Mouse (Mus musculus): Measurements from ENCODE around the gene Fam135a. TPM values are rescaled to one million over a fixed set of nuclear protein-coding genes. Genes with fewer than 3 reads are reported as not detected.

Fam135a gene
- total RNA-seq (2021) = 10 to 100 TPM; 28.0 to 31.4 TPM
- long read RNA-seq, experiment 1, full-length matches to known transcripts = 2 of 8 reads
- long read RNA-seq, experiment 1, partial matches to known transcripts = 1 of 8 reads
- long read RNA-seq, experiment 1, other reads (novel, unspliced or antisense) = 5 of 8 reads
- long read RNA-seq, experiment 2, full-length matches to known transcripts = 1 of 7 reads
- long read RNA-seq, experiment 2, partial matches to known transcripts = 1 of 7 reads
- long read RNA-seq, experiment 2, other reads (novel, unspliced or antisense) = 5 of 7 reads

- DNase-seq (ENCODE audit: low spot score in 2 of 2) = peak; percentile 92 to 95
These were observed at the start of gene Fam135a for GRCm38 (mm10) chr1:24099926-24100869. Fam135a (minus strand) TSS chr1:24100341.

DNA sequence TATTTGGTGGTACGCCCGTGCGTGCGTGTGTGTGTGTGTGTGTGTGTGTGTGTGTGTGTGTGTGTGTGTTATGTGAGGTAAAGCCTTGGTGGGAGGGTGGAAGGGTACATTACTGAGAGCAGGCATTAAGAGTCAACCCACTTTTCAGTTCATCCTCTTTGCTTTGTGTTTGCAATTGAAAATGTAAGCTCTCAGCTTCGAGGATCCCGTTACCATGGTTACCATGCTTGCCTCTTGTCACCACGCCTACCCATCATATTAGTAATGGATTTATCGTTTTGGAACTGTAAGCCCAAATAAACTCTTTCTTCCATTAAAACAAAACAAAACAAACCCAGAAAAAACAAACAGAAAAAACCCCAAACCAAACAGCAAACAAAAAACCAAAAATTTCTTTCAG, 43.4 kb upstream of the Fam135a start:
- no peak for DNase-seq (ENCODE audit: low spot score in 2 of 2)

GRCm38 (mm10) chr1:24140555-24140954, 40.4 kb upstream of the Fam135a start:
- DNase-seq (ENCODE audit: low spot score in 2 of 2) = no peak

GRCm38 (mm10) chr1:24137133-24137532, 37.0 kb upstream of the Fam135a start:
- peak; percentile 69 to 73 for DNase-seq (ENCODE audit: low spot score in 2 of 2)

DNA sequence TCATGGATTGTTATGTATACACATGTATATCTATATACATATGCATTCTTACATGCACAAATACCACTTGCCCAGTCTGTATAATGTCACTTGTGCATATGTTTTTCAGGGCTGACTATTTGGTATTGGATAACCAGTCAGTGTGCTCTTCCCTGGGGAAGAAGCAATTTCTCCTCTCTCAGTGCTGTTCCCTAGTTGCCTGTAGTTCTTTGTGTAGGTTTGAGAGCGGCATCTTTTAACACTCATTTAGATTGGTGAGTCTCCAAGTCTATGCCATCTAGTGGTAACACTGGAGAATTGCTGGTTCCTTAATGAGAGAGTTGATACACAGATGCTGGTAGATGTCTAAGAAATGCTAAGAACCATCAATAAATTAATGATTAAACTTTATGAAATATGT, 34.7 kb upstream of the Fam135a start:
- peak in 1 of 2 experiments; percentile 27 for DNase-seq (ENCODE audit: low spot score in 2 of 2)

GRCm38 (mm10) chr1:24133853-24134252, 33.7 kb upstream of the Fam135a start:
- DNase-seq (ENCODE audit: low spot score in 2 of 2) = no peak

GRCm38 (mm10) chr1:24127866-24128265, 27.7 kb upstream of the Fam135a start:
- no peak for DNase-seq (ENCODE audit: low spot score in 2 of 2)

- no peak for DNase-seq (ENCODE audit: low spot score in 2 of 2)
These were observed 24.5 kb upstream of the Fam135a start for GRCm38 (mm10) chr1:24124610-24125009.

- peak in 1 of 2 experiments; percentile 26 for DNase-seq (ENCODE audit: low spot score in 2 of 2)
These were observed 22.4 kb upstream of the Fam135a start for GRCm38 (mm10) chr1:24122582-24122981.

DNA sequence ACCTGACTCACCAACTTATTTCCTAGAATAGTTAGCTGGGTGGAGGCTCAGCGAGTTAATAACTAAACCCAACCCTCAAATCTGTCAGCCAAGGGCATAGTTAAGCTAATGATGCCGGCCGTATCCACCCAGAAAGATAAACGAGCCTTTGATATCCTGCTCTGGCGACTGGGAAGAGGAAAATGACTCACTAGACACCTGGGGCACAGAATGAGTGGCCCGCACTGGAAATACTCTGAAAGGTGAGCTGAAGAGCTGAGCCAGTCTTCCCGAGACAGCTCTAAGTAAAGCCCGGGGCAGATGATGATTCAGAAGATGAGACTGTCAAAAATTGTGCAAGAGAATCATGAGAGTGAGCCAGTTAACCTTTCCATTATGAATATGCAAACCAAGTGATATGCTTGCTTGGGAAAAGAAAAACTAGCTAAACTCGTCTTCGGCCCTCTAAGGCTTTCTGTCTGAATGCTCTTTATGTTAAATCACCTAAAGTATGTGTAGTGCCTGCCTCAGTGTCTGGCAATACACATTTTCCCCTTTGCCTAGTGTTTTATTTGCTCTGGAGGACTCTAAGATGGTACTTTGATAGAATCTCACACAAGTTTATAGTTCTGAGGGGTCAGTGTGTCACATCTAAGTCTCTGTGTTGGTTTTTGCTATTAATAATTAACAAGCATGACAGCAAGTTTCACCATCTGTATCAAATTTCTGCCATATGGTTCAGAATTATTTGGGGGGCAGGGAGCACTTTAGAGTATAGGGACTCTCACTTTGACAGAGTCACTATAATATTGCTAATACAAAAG, 8.0 kb upstream of the Fam135a start:
- DNase-seq (ENCODE audit: low spot score in 2 of 2) = no peak

- peak; percentile 7 to 15 for DNase-seq (ENCODE audit: low spot score in 2 of 2)
These were observed 7.2 kb upstream of the Fam135a start for GRCm38 (mm10) chr1:24107378-24107777.

DNA sequence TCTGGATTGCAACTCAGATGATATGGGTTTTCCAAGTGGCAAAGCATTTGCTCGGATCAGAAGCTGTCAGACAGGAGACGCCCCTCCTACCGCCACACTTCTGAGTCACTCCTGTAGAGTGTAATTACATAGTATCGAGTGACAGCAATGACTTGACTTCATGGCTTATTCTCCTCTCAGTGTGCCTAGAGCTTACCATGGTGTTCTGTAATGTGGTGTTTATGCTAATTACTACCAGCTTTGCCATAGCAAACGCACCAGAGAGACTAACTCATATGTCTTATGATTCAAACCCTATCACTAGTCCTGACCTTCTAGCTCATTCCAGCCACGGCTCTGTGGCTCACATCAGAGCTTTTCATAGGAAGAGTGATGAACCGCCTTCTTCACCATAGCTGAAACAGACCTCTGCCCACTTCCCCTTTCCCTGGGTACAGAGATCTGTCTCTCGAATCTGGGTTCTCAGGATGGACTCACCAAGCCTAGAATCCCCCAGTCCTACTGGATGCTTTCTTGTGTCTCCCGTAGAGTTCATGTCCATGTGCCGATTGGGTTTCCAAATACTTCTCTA, 2.5 kb upstream of the Fam135a start:
- DNase-seq (ENCODE audit: low spot score in 2 of 2) = no peak

GRCm38 (mm10) chr1:24100870-24101358, 773 bp upstream of the Fam135a start:
- no peak for DNase-seq (ENCODE audit: low spot score in 2 of 2)

GRCm38 (mm10) chr1:24099541-24099925, 608 bp downstream of the Fam135a start:
- no peak for DNase-seq (ENCODE audit: low spot score in 2 of 2)

- no peak for DNase-seq (ENCODE audit: low spot score in 2 of 2)
These were observed 2.6 kb downstream of the Fam135a start for GRCm38 (mm10) chr1:24097541-24097940.

GRCm38 (mm10) chr1:24092414-24092813, 7.7 kb downstream of the Fam135a start:
- no peak for DNase-seq (ENCODE audit: low spot score in 2 of 2)

DNA sequence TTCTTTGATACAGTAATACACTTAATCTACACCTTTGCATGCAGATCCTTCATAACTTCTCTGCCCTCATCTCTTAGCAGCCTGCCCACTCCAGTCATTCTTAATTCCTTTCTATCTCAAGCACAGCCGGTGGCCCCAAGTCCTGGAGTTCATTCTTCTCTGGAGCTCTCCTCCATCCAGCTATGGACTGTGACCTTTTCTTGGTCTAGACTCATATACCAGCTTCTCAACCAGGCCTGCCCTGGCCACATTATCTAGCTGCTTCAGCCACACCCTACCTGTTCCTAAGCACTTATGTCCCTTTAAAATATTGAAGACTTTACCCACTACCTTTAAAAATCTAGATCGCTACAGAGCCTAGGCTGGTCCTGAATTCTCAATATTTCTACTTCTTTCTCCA, 9.5 kb downstream of the Fam135a start:
- no peak for DNase-seq (ENCODE audit: low spot score in 2 of 2)

- DNase-seq (ENCODE audit: low spot score in 2 of 2) = no peak
These were observed 10.0 kb downstream of the Fam135a start for GRCm38 (mm10) chr1:24090094-24090493.

DNA sequence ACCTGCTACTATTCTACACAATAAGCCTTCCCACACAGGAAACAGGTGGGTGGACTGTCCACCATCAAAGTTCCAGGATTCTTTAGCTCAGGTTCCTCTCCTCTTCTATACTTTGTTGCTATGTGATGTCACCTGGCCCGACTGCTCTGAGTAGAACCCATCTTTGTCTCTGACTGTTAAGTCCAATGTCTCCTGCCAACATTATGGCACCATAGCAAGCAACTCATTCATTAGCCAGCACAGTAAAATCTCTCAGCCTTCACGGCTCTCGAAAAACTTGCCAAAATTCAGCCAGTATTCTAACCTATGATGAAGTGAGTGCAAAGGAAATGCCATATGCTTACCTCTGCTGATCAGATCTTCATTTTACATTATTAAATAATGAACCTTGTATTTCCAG, 14.0 kb downstream of the Fam135a start:
- no peak for DNase-seq (ENCODE audit: low spot score in 2 of 2)

- peak; percentile 7 to 45 for DNase-seq (ENCODE audit: low spot score in 2 of 2)
These were observed 25.7 kb downstream of the Fam135a start for GRCm38 (mm10) chr1:24074396-24074795.
